Mouse (Mus musculus) lung, embryonic 15.5 days (tissue): ENCODE results near the gene Lrrc4c. TPM values are rescaled to one million over a fixed set of nuclear protein-coding genes. Genes with fewer than 3 reads are reported as not detected.

Source experiments
- ATAC-seq: fragments of 200-750 bp; cut with Nextera tagmentation; 2 replicates; pipeline ENCODE4 v1.8.0; 2017; ENCODE audit warnings: moderate number of reproducible peaks, borderline replicate concordance; ENCODE audit not compliant: low FRiP score, low TSS enrichment; ENCODE audit errors: extremely low read depth
- H3K27ac ChIP-seq: fragments of 300-500 bp; sonication (generic); 2 replicates; pipeline ENCODE4 v1.5.1; 2015; ENCODE audit warnings: moderate library complexity, mild to moderate bottlenecking, inconsistent platforms
- H3K27me3 ChIP-seq: fragments of 300-500 bp; sonication (generic); 2 replicates; pipeline ENCODE4 v1.6.1; 2015; ENCODE audit warnings: inconsistent platforms
- H3K36me3 ChIP-seq: fragments of 300-500 bp; sonication (generic); 2 replicates; pipeline ENCODE4 v1.6.1; 2015; ENCODE audit warnings: inconsistent platforms
- H3K4me1 ChIP-seq: fragments of 300-500 bp; sonication (generic); 2 replicates; pipeline ENCODE4 v1.6.1; 2015; ENCODE audit warnings: inconsistent platforms
- H3K4me2 ChIP-seq: fragments of 300-500 bp; sonication (generic); 2 replicates; pipeline ENCODE4 v1.6.1; 2015; ENCODE audit warnings: inconsistent platforms, mild to moderate bottlenecking, moderate library complexity
- H3K4me3 ChIP-seq: fragments of 300-500 bp; sonication (generic); 2 replicates; pipeline ENCODE4 v1.5.1; 2015; ENCODE audit warnings: mild to moderate bottlenecking, inconsistent platforms
- H3K9ac ChIP-seq: fragments of 300-500 bp; sonication (generic); 2 replicates; pipeline ENCODE4 v1.6.1; 2015; ENCODE audit warnings: inconsistent platforms
- H3K9me3 ChIP-seq: fragments of 300-500 bp; sonication (generic); 2 replicates; pipeline ENCODE4 v1.6.1; 2016; ENCODE audit warnings: inconsistent platforms
- whole genome bisulfite sequencing: fragments of 180-500 bp; shearing (Covaris S2); methylation state at CpG from one replicate; pipeline ENCODE4 v1.1.7; 2015; 5-methylcytosine and 5-hydroxymethylcytosine counted together
- polyA plus RNA-seq: library from polyadenylated mRNA; unstranded; fragments of >200 nt; fragmentation: Nextera tagmentation; extraction: Ambion mirVana; gene quantifications from 2 replicates; pipeline ENCODE4 v1.2.1, GENCODE M21; 2015

Lrrc4c gene
- polyA plus RNA-seq, 1 experiment from 2014 or later, result 0.72 TPM

GRCm38 (mm10) chr2:96573755-96574154 is 255.8 kb downstream of the Lrrc4c start:
- 89% methylated on average over 2 of the region's 2 CpGs for WGBS
- Histone ChIP-seq H3K27ac (no peak overlapping the region), H3K4me1 (no peaks in the 10 kb centered on the region), H3K4me3 (no peak overlapping the region), H3K4me2 (no peak overlapping the region), H3K9ac (no peak overlapping the region), H3K27me3 (no peaks in the 10 kb centered on the region), H3K9me3 (no peaks in the 10 kb centered on the region), H3K36me3 (no peaks in the 10 kb centered on the region)
- no peak for ATAC-seq

- H3K9me3 ChIP-seq, result no peaks in the 10 kb centered on the region
- WGBS, result 78% methylated on average over 8 of the region's 8 CpGs
- no peak overlapping the region for H3K9ac ChIP-seq
- no peak for ATAC-seq
- H3K4me2 ChIP-seq, result no peak overlapping the region
- H3K36me3 ChIP-seq, result no peaks in the 10 kb centered on the region
- no peaks in the 10 kb centered on the region for H3K27me3 ChIP-seq
- no peak overlapping the region for H3K4me3 ChIP-seq
- H3K4me1 ChIP-seq, result no peaks in the 10 kb centered on the region
- no peak overlapping the region for H3K27ac ChIP-seq
Measured at GRCm38 (mm10) chr2:96577701-96578100, 259.7 kb downstream of the Lrrc4c start.

DNA sequence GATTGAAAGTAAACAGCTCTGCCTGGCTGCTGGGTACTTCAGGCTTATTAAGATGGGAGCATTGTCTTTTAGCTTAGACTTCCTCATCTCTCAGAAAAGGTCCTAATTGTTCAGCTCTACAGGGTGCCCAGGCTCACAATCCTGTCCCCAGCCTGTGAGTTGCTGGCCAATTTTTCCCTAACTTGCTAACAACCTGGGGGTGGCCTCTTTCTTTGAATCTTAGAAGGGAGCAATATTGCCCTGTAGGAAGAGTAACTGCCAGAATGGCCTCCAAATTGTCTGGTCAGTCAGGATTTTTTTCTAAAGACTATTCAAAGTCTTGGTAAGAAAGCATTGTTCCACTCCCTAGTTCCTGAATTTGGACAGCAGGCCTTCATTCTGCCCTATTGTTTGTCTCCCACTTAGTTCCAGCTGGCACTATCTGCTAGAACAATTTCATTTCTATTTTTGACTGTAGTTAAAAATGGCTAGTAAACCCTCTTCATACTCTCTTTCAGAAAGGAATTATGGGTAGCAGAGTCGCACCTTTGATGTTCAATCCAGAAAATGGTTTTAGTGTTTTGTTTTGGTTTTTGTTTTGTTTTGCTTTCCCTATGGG is 262.3 kb downstream of the Lrrc4c start:
- 94% methylated on average over 1 of the region's 1 CpGs for WGBS
- Histone ChIP-seq H3K27ac (no peak overlapping the region), H3K36me3 (no peaks in the 10 kb centered on the region), H3K9me3 (no peaks in the 10 kb centered on the region), H3K4me3 (no peak overlapping the region), H3K4me1 (no peaks in the 10 kb centered on the region), H3K4me2 (no peak overlapping the region), H3K9ac (no peak overlapping the region), H3K27me3 (no peaks in the 10 kb centered on the region)
- ATAC-seq, result no peak

DNA sequence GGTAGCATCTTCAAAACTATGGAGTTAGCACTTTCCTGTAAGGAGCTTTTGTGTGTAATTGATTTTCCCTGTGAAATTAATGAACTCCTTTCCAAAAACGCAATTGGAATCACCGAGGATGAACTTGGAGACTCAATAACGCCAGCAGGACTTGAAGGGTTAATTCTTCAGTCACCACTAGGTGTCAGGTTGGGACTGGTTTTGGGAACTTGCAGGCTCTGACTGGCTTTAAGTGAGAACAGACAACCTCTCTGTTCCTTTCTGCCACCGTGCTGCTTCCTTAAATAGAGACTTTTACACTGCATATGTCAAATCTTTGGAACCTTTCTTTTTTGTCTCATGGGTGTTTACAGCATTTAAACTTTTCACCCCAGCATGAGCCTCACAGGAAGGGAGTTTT is 267.7 kb downstream of the Lrrc4c start:
- Histone ChIP-seq H3K9me3 (no peaks in the 10 kb centered on the region), H3K4me1 (no peaks in the 10 kb centered on the region), H3K36me3 (no peaks in the 10 kb centered on the region), H3K27me3 (no peaks in the 10 kb centered on the region), H3K9ac (no peak overlapping the region), H3K4me2 (no peak overlapping the region), H3K4me3 (no peak overlapping the region), H3K27ac (no peak overlapping the region)
- 10% methylated on average over 4 of the region's 4 CpGs for WGBS
- ATAC-seq, result no peak

GRCm38 (mm10) chr2:96604801-96605200 is 286.8 kb downstream of the Lrrc4c start:
- H3K9me3 ChIP-seq, result no peaks in the 10 kb centered on the region
- whole genome bisulfite sequencing, result 87% methylated on average over 3 of the region's 3 CpGs

GRCm38 (mm10) chr2:96614121-96614520 is 296.2 kb downstream of the Lrrc4c start:
- ATAC-seq, result no peak
- Histone ChIP-seq H3K9ac (no peak overlapping the region), H3K4me3 (no peak overlapping the region), H3K27ac (no peak overlapping the region), H3K9me3 (no peaks in the 10 kb centered on the region), H3K36me3 (no peaks in the 10 kb centered on the region), H3K27me3 (no peaks in the 10 kb centered on the region), H3K4me2 (no peak overlapping the region), H3K4me1 (no peaks in the 10 kb centered on the region)
- WGBS, result 74% methylated on average over 1 of the region's 1 CpGs

More at GRCm38 (mm10) chr2:96604801-96605200, 286.8 kb downstream of the Lrrc4c start:
- no peak overlapping the region for H3K9ac ChIP-seq
- H3K4me2 ChIP-seq, result no peak overlapping the region
- H3K4me3 ChIP-seq, result no peak overlapping the region
- no peak for ATAC-seq
- no peaks in the 10 kb centered on the region for H3K36me3 ChIP-seq
- H3K4me1 ChIP-seq, result no peaks in the 10 kb centered on the region
- no peaks in the 10 kb centered on the region for H3K27me3 ChIP-seq
- no peak overlapping the region for H3K27ac ChIP-seq

- Histone ChIP-seq H3K4me2 (no peak overlapping the region), H3K9me3 (no peaks in the 10 kb centered on the region), H3K27me3 (no peaks in the 10 kb centered on the region), H3K4me1 (no peaks in the 10 kb centered on the region), H3K36me3 (no peaks in the 10 kb centered on the region), H3K4me3 (no peak overlapping the region), H3K9ac (no peak overlapping the region), H3K27ac (no peak overlapping the region)
- WGBS, result 53% methylated on average over 6 of the region's 6 CpGs
- ATAC-seq, result no peak
Measured at GRCm38 (mm10) chr2:96618691-96619205, 300.8 kb downstream of the Lrrc4c start.

DNA sequence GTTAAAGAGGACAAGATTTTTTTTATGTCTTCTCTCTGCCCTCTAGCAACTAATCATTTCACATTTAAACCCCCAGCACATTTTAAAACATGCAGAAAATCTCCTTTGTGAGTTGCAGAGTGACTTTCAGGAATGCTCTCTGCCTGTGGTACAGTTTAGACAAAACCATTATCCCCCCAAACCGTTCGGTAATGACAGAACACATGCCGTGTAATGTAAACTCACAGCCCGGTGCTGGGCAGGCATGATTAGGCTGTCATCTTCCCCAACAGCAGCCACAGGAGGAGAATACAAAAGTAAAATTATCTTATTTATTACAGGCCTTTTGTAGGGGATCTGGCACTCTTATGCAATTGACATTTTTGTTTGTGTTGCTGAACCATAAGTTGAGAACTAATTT is 349.1 kb downstream of the Lrrc4c start:
- WGBS, result 32% methylated on average over 4 of the region's 4 CpGs
- no peak overlapping the region for H3K4me2 ChIP-seq
- H3K27me3 ChIP-seq, result no peaks in the 10 kb centered on the region
- H3K36me3 ChIP-seq, result no peaks in the 10 kb centered on the region
- no peaks in the 10 kb centered on the region for H3K9me3 ChIP-seq
- no peaks in the 10 kb centered on the region for H3K4me1 ChIP-seq
- no peak for ATAC-seq
- H3K9ac ChIP-seq, result no peak overlapping the region
- H3K4me3 ChIP-seq, result no peak overlapping the region
- H3K27ac ChIP-seq, result no peak overlapping the region

DNA sequence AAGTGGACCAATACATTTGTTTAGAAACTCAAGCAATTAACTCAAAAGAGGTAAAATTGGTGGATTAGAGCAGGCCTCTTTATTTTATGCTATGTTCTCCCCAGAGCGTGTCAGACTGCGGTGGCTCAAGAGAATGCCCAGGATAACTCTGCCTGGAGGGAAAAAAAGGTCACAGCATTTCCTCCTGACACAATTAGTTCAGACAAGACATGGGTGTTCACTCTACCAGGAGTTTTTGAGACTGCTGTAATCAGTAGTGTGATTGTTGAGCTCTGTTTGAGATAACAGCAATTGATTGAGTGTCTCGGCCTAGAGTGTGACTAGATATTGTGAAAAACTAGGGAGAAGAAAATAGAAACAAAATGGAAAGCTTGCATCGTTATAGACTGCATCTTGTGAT is 363.8 kb downstream of the Lrrc4c start:
- H3K9ac ChIP-seq, result no peak overlapping the region
- H3K4me3 ChIP-seq, result no peak overlapping the region
- H3K4me2 ChIP-seq, result no peak overlapping the region
- WGBS, result 70% methylated on average over 4 of the region's 4 CpGs
- H3K4me1 ChIP-seq, result no peaks in the 10 kb centered on the region
- H3K27ac ChIP-seq, result no peak overlapping the region
- H3K27me3 ChIP-seq, result no peaks in the 10 kb centered on the region
- H3K9me3 ChIP-seq, result no peaks in the 10 kb centered on the region
- H3K36me3 ChIP-seq, result no peaks in the 10 kb centered on the region
- no peak for ATAC-seq

- H3K4me3 ChIP-seq, result no peak overlapping the region
- H3K27me3 ChIP-seq, result no peaks in the 10 kb centered on the region
- H3K9ac ChIP-seq, result no peak overlapping the region
- H3K4me1 ChIP-seq, result no peaks in the 10 kb centered on the region
- 55% methylated on average over 1 of the region's 1 CpGs for whole genome bisulfite sequencing
- H3K9me3 ChIP-seq, result no peaks in the 10 kb centered on the region
- no peaks in the 10 kb centered on the region for H3K36me3 ChIP-seq
- H3K4me2 ChIP-seq, result no peak overlapping the region
- ATAC-seq, result no peak
- H3K27ac ChIP-seq, result no peak overlapping the region
Measured at GRCm38 (mm10) chr2:96685328-96685727, 367.4 kb downstream of the Lrrc4c start.

DNA sequence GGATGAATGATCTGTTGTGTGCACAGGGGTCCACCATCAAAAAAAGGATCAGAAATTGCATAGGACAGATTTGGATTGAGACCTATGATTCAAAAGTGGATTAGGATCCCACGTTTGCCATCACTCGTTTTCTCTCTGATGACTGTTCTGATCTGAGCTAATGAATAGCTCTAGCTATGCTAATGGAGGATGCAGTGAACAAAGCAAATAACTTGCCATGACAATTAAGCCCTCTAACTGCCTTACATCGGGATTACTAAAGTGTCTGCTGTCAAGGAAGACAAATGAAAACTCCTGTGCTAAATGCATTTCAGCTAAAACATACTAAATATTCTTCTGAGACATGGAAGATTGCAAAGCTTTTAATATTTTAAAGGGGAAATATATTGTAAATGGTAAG is 387.0 kb downstream of the Lrrc4c start:
- Histone ChIP-seq H3K36me3 (no peaks in the 10 kb centered on the region), H3K4me1 (no peaks in the 10 kb centered on the region), H3K27ac (no peak overlapping the region), H3K9me3 (no peaks in the 10 kb centered on the region), H3K4me2 (no peak overlapping the region), H3K4me3 (no peak overlapping the region), H3K27me3 (no peaks in the 10 kb centered on the region), H3K9ac (no peak overlapping the region)
- no peak for ATAC-seq
- WGBS, result 36% methylated on average over 3 of the region's 3 CpGs

DNA sequence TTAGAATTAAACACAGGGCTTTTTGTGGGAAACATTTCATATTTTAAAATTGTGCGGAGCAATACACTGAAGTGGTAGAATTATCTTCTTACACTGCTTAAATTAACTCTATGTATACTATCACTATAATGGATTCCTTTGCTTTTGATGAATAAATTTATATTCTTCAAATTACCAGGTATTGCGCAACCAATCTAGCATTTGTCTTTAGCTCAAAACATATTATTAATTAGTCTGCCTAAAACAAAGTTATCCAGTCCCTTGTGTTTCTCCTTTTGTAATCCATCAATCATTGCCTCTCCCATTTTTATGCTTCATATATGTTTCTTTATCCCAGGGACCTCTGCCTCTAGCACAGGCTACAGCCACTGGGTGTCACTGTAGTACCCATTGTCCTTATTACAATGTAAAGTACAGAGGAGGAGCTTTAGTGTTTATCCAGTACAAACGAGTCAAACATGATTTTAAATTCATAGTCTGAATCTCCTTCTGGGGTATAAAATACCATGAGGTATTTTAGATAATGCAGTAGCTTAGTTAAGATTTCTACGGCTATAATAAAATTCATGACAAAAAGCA is 389.9 kb downstream of the Lrrc4c start:
- Histone ChIP-seq H3K27ac (no peak overlapping the region), H3K4me3 (no peak overlapping the region), H3K9me3 (no peaks in the 10 kb centered on the region), H3K9ac (no peak overlapping the region), H3K4me1 (no peaks in the 10 kb centered on the region), H3K4me2 (no peak overlapping the region), H3K27me3 (no peaks in the 10 kb centered on the region), H3K36me3 (no peaks in the 10 kb centered on the region)
- ATAC-seq, result no peak
- WGBS, result 64% methylated on average over 4 of the region's 4 CpGs
